Mouse (Mus musculus): ENCODE results near the gene Spryd4.

GRCm38 (mm10) chr10:128214981-128215380 lies 3.4 kb upstream of the Spryd4 start:
- no peak for TF ChIP-seq CTCF (IDR thresholded peaks at IDR 0.05 in 2 of 3, conservative IDR thresholded peaks at IDR 0.05 in 1 of 3; ENCODE audit: control insufficient read depth in 1 of 3, insufficient read depth in 1 of 3, low read depth in 2 of 3, low read length in 3 of 3, poor library complexity in 1 of 3, severe bottlenecking in 1 of 3)
- TF ChIP-seq RAD21 (IDR thresholded peaks at IDR 0.05; ENCODE audit: low read depth, low read length) = no peak
- no peak for TF ChIP-seq POLR2A (IDR thresholded peaks at IDR 0.05; ENCODE audit: control insufficient read depth in 1 of 2, insufficient read depth in 1 of 2, low read depth in 1 of 2, low read length in 2 of 2, poor library complexity in 1 of 2)
